Comparison of ENCODE assay signal across 9 mouse cellular contexts in genomic region chr2:156307261-156307660, GRCm38 (mm10). TPM values are rescaled to one million over a fixed set of nuclear protein-coding genes. Genes with fewer than 3 reads are reported as not detected.
DNase-seq lines count a peak whose midpoint lies in the region; ATAC-seq and TF ChIP-seq lines count a peak whose summit lies in the region.
"Had no signal": no experiment of that assay in that cellular context is flagged by ENCODE, and none has a peak within 500 bp of the region (broad histone marks: within the 10 kb centered on the region; RNA-seq: fewer than 3 reads in every experiment).

No protein-coding gene starts in this region.

- peaks cover 7% of the 10 kb centered on the region; the same call in 1 of the 2 replicates for H3K4me1 ChIP-seq in kidney, adult 2 months (ENCODE audit: control insufficient read depth, insufficient read depth, low read length)
- no peaks in the 10 kb centered on the region for H3K4me1 ChIP-seq in kidney, embryonic 14.5 days (ENCODE audit: control insufficient read depth, insufficient read depth, low read length)
- H3K4me1 ChIP-seq in liver, embryonic 14.5 days (replicated peaks; ENCODE audit: control insufficient read depth in 2 of 2, insufficient read depth in 2 of 2, low read length in 1 of 2), result peaks cover 6 to 7% of the 10 kb centered on the region in 2 experiments

- WGBS in kidney, adult 2 months, result 40% methylated on average over 5 of the region's 5 CpGs
- 61% methylated on average over 5 of the region's 5 CpGs for WGBS in kidney, embryonic 14.5 days
- WGBS in liver, embryonic 14.5 days (ENCODE audit: insufficient replicate concordance), result 67% methylated on average over 5 of the region's 5 CpGs

- TF ChIP-seq CTCF in kidney, adult 2 months (conservative IDR thresholded peaks at IDR 0.05; ENCODE audit: insufficient read depth, insufficient read length, low read depth, low read length), result peak; percentile 68
- peak; percentile 65 for TF ChIP-seq CTCF in liver, embryonic 14.5 days (IDR thresholded peaks at IDR 0.05; ENCODE audit: low read depth)

- no peak overlapping the region for H3K9ac ChIP-seq in kidney, embryonic 14.5 days (ENCODE audit: low read depth, low read length)
- no peak overlapping the region for H3K9ac ChIP-seq in liver, embryonic 14.5 days (replicated peaks)
- H3K9ac ChIP-seq: liver, embryonic 13.5 days had no signal

- no peak for TF ChIP-seq EP300 in liver, embryonic 14.5 days (IDR thresholded peaks at IDR 0.05; ENCODE audit: low read depth)

- H3K4me3 ChIP-seq in kidney, adult 2 months (ENCODE audit: insufficient read depth, low read depth, low read length), result no peak overlapping the region
- H3K4me3 ChIP-seq in kidney, embryonic 14.5 days (ENCODE audit: low read length), result no peak overlapping the region
- H3K4me3 ChIP-seq in liver, embryonic 14.5 days (ENCODE audit: insufficient read depth in 1 of 2, low read depth in 2 of 2, low read length in 2 of 2), result no peak overlapping the region
- H3K4me3 ChIP-seq: liver, embryonic 13.5 days had no signal

- no peak overlapping the region for H3K27ac ChIP-seq in kidney, adult 2 months (ENCODE audit: insufficient read depth, low read depth, low read length)
- H3K27ac ChIP-seq in kidney, embryonic 14.5 days (ENCODE audit: low read depth, low read length), result no peak overlapping the region
- no peak overlapping the region for H3K27ac ChIP-seq in liver, embryonic 14.5 days
- H3K27ac ChIP-seq: liver, embryonic 13.5 days had no signal

- DNase-seq in adrenal gland, adult 2 months, result peak; percentile 20
- no peak for DNase-seq in adrenal gland, adult 18-20 months (ENCODE audit: low spot score in 2 of 2)
- DNase-seq in kidney, adult 2 months, result peak; percentile 70
- DNase-seq in NIH3T3 (ENCODE audit: low read depth), result peak; percentile 57
- DNase-seq in liver, embryonic 14.5 days (ENCODE audit: low read depth in 3 of 3, low spot score in 3 of 3), result no peak
- DNase-seq in frontal cortex, postnatal 10 days (ENCODE audit: low spot score in 2 of 2), result no peak
- DNase-seq: liver, embryonic 13.5 days had no signal

- H3K4me2 ChIP-seq in kidney, embryonic 14.5 days (replicated peaks; ENCODE audit: low read depth, low read length), result no peak overlapping the region
- H3K4me2 ChIP-seq in liver, embryonic 14.5 days (ENCODE audit: low read depth), result no peak overlapping the region
- H3K4me2 ChIP-seq: liver, embryonic 13.5 days had no signal

- no peak for TF ChIP-seq POLR2A in kidney, adult 2 months (IDR thresholded peaks at IDR 0.05; ENCODE audit: low read depth, low read length)

- no peaks in the 10 kb centered on the region for H3K9me3 ChIP-seq in kidney, embryonic 14.5 days (ENCODE audit: control insufficient read depth, low read length)
- no peaks in the 10 kb centered on the region for H3K9me3 ChIP-seq in liver, embryonic 14.5 days (ENCODE audit: control insufficient read depth, low read length)
- H3K9me3 ChIP-seq: liver, embryonic 13.5 days had no signal

- H3K27me3 ChIP-seq in kidney, adult 2 months (replicated peaks; ENCODE audit: control insufficient read depth, insufficient read depth, low read length), result no peaks in the 10 kb centered on the region
- H3K27me3 ChIP-seq in kidney, embryonic 14.5 days (ENCODE audit: control insufficient read depth, insufficient read depth, low read length), result no peaks in the 10 kb centered on the region
- no peaks in the 10 kb centered on the region for H3K27me3 ChIP-seq in liver, embryonic 14.5 days (ENCODE audit: control insufficient read depth, insufficient read depth, low read length)
- H3K27me3 ChIP-seq: liver, embryonic 13.5 days had no signal

- no peak for ATAC-seq in kidney, embryonic 14.5 days (ENCODE audit: low FRiP score, low TSS enrichment)
- no peak for ATAC-seq in liver, embryonic 14.5 days (ENCODE audit: insufficient read depth)
- no peak for ATAC-seq in granulocyte monocyte progenitor cell, adult 5-6 weeks (replicated peaks; ENCODE audit: poor library complexity, severe bottlenecking)

- H3K36me3 ChIP-seq in kidney, adult 2 months (ENCODE audit: control insufficient read depth, insufficient read depth, low read length), result peaks cover 2% of the 10 kb centered on the region; the same call in 1 of the 2 replicates
- H3K36me3 ChIP-seq in kidney, embryonic 14.5 days (ENCODE audit: control insufficient read depth, insufficient read depth, low read length), result peaks cover 37% of the 10 kb centered on the region
- H3K36me3 ChIP-seq in liver, embryonic 14.5 days (replicated peaks; ENCODE audit: control insufficient read depth, insufficient read depth, low read depth), result no peaks in the 10 kb centered on the region; the same call in 1 of the 2 replicates

RNA-seq across cellular contexts. Expression of gene Cnbd2, which starts 4.8 kb away (rescaled TPM):
- 1 to 10 TPM; 1.7 to 2.2 TPM for total RNA-seq in adrenal gland, adult 2 months (2021)
- 0.59 and 0.65 TPM in 2 replicates for polyA plus RNA-seq in adrenal gland, adult 2 months (2012; rRNA removed)
- 1 to 10 TPM; 2.3 to 3.5 TPM for total RNA-seq in adrenal gland, adult 18-20 months (2021)
- 2.5 and 2.8 TPM in 2 replicates for polyA plus RNA-seq in kidney, adult 2 months (2012; rRNA removed)
- polyA plus RNA-seq in kidney, embryonic 14.5 days (2014; fragmentation: Nextera tagmentation; extraction: Ambion mirVana), result 4.5 and 6.4 TPM in 2 replicates
- 0.28 and 0.51 TPM in 2 replicates for polyA plus RNA-seq in liver, embryonic 14.5 days (2012; rRNA removed)
- polyA plus RNA-seq in liver, embryonic 14.5 days (2014; fragmentation: Nextera tagmentation; extraction: Ambion mirVana), result 1.5 and 1.9 TPM in 2 replicates
- 3.4 and 4.0 TPM in 2 replicates for total RNA-seq in granulocyte monocyte progenitor cell, adult 5-6 weeks (2014; fragmentation: Nextera tagmentation)
- total RNA-seq in granulocyte monocyte progenitor cell, adult 5-6 weeks (2017), result 2.6 and 6.5 TPM in 2 replicates

RNA-seq across cellular contexts. Expression of gene Scand1, which starts 5.2 kb away (rescaled TPM):
- total RNA-seq in adrenal gland, adult 2 months (2021), result 100 to 1,000 TPM; 106 to 129 TPM
- 580 and 627 TPM in 2 replicates for polyA plus RNA-seq in adrenal gland, adult 2 months (2012; rRNA removed)
- total RNA-seq in adrenal gland, adult 18-20 months (2021), result 100 to 1,000 TPM; 102 to 113 TPM
- 154 and 230 TPM in 2 replicates for polyA plus RNA-seq in kidney, adult 2 months (2012; rRNA removed)
- polyA plus RNA-seq in kidney, embryonic 14.5 days (2014; fragmentation: Nextera tagmentation; extraction: Ambion mirVana), result 74.2 TPM in 2 replicates
- polyA plus RNA-seq in liver, embryonic 14.5 days (2012; rRNA removed), result 36.1 and 46.7 TPM in 2 replicates
- 28.1 and 32.9 TPM in 2 replicates for polyA plus RNA-seq in liver, embryonic 14.5 days (2014; fragmentation: Nextera tagmentation; extraction: Ambion mirVana)
- 0.60 and 5.4 TPM in 2 replicates for total RNA-seq in granulocyte monocyte progenitor cell, adult 5-6 weeks (2014; fragmentation: Nextera tagmentation)
- 20.9 and 28.4 TPM in 2 replicates for total RNA-seq in granulocyte monocyte progenitor cell, adult 5-6 weeks (2017)

Comparison
In these comparisons a context has a peak if more than half of its experiments do, and no peak if none do; other contexts are left out.
1. DNase-seq: peak in adrenal gland, adult 2 months (single experiment), kidney, adult 2 months (single experiment) and NIH3T3 (single experiment); none in adrenal gland, adult 18-20 months (0 of 2), liver, embryonic 14.5 days (0 of 3) and frontal cortex, postnatal 10 days (0 of 2).